Mouse (Mus musculus) naive thymus-derived CD4-positive, alpha-beta T cell, adult 2 months (primary cell): ENCODE data around the gene Foxp1.

Source experiments
- DNase-seq: peaks from one replicate; pipeline ENCODE4 v3.0.0-alpha.2; 2011; ENCODE audit warnings: low read depth

Foxp1 gene

DNA sequence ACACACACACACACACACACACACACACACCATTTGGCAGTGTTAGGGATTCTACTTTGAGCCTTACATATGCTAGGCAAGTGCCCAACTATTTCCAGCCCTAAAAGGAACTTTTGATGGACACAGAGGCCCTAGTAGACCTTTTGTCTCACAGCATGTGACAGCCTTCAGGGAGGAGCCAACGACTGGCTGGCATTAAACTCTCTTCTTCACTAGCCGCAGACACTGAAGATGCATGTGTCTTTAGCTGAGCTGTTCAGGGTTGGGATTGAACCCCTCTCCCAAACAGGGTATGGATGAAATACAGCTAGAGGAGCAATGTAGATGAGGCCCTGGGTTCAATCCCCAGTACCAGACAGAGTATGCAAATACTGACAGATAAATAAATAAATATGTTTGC is 428.7 kb downstream of the Foxp1 start:
- peak; percentile 34 for DNase-seq

DNA sequence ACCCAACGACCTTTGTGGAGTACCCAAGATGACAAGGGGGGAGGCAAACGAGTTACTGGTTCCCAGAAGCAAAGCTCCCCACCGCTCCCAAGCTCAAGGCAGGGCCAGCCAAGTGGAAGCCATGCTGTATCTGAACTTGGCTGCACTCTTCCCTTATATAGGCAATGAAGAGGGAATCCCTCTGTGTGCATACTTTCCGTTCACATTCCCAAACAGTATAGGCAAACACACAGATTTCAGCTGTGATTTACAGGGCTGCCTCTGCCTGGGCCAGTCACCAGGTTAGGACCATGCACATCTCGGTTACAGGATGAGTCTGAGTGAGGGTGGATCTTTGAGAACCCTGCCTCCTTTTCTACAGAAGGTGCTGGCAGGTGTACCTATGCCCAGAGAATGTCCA is 429.3 kb downstream of the Foxp1 start:
- DNase-seq = no peak

DNA sequence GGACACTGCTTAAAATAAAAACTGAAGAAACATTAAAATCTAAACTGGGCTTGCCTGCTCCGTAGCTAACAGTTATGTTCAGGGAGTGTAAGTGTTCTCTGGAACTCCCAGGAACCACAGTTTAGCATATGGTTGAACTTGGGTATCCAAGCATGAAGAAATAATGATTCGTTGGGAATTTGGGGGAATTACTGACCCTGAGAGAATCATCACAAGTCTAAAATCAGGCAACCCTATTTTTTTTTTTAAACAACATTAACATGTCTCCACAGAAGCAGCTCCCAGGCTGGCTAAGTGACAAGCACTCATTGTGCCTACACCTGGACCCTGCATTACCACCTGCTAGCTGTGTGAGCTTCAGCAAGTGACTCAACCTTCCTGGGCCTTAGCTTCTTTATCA is 430.7 kb downstream of the Foxp1 start:
- DNase-seq = no peak

DNA sequence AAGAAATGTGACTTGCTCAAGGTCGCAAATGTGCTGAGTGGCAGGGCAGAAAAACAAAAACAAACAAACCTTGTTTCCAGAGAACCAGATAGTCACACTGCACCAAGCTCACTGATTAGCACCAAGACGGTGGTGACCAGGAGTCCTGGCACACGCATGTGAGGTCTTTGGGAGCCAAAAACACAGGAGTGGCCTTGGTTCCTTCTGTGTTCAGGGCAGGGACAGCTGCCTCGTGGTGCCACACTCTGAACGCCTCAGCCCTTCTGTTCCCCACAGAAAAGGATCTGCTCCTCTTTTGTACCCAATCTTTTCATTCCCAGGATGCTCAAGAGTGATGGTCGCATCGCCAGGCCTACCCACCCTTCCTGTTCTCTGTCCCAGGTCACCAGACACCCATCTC is 434.9 kb downstream of the Foxp1 start:
- DNase-seq = no peak

DNA sequence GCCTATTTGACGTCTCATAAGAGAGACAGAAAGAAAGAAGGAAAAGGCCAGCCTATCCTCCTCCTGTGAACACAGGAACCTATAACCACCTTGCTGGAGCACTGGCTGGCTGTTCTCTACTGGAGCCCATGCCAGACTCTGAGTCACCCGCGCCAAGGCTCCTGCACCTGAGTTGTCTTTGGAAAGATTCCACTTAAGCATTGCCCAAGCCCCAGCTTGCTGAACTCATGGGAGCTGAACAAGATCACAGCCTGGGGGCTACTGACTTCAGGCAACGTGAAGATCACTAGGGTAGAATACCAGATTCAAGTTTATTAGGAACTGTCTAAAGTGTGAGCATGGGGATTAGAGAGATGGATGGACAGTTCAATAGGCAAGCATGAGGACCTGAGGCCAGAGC is 437.6 kb downstream of the Foxp1 start:
- DNase-seq = no peak

DNA sequence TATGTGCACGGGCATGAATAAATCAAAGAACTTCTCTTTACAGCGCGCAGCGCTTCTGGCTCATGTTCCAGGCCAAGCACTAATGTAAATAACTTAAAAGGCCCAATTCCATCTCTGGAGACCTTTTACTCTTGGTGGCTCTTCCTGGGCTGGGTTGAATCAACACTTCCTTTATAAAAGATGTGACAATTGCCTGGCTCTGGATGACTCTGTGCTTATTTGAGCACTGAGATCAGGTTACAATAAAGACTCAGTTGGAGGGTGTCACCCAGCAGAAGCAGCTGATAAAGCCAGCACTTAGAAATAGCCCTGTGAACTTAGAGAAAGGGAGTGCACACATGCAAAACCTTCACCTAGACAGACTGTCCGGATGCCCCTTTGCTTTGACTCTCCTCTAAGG is 441.3 kb downstream of the Foxp1 start:
- DNase-seq = no peak

DNA sequence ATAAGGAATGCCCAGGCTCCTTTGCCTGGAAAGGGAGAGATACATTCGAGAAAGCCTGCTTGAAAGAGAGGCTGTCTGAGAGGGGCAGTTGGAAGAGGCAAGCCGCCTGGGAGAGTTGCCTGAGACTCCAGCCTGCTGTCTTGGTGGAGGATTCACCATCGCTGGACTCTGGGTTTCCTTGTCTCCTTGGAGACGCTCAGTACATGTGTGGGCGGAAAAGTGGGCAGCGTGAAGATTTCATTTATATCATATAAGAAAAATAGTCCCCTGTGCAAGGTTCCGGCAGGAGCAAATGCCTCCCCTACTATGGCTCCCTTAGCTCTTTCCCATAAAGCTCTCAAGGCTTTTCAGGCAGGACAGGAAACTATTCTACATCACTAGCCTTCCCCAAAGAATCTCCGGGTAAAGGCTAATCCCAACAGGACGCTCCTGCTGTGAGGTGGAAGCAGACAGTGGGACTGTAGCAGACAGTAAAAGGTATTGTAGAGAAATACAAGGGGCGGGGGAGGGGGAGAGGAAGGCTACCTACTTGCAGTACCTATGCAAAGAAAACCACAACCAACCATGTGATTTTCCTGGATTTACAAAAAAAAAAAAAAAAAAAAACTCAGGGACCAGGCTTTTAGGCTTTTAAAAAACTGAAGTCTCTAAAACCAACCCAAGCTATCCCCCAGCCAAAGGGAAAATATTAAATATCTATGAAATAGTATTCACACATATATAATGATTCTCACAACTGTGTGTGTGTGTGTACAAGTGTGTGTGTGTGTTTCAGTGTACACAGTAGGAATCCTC is 443.3 kb downstream of the Foxp1 start:
- DNase-seq = no peak

DNA sequence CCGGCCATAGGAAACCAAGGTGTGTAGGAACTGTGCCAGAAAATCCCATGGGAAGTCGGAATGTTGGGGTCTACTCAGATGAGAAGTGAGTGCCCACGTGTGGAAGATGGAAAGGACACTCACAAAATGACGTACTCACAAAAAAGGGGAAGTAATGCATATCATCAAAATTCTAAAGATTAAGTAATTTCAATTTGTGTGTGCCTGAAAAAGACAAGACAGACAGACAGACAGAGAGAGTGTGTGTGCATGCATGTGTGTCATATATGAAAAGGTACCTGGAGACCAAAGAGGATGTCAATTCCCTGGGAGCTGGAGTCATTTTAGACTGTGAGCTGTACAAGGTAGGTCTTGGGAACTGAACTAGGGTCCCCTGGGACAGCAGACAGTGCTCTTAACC is 444.4 kb downstream of the Foxp1 start:
- no peak for DNase-seq

DNA sequence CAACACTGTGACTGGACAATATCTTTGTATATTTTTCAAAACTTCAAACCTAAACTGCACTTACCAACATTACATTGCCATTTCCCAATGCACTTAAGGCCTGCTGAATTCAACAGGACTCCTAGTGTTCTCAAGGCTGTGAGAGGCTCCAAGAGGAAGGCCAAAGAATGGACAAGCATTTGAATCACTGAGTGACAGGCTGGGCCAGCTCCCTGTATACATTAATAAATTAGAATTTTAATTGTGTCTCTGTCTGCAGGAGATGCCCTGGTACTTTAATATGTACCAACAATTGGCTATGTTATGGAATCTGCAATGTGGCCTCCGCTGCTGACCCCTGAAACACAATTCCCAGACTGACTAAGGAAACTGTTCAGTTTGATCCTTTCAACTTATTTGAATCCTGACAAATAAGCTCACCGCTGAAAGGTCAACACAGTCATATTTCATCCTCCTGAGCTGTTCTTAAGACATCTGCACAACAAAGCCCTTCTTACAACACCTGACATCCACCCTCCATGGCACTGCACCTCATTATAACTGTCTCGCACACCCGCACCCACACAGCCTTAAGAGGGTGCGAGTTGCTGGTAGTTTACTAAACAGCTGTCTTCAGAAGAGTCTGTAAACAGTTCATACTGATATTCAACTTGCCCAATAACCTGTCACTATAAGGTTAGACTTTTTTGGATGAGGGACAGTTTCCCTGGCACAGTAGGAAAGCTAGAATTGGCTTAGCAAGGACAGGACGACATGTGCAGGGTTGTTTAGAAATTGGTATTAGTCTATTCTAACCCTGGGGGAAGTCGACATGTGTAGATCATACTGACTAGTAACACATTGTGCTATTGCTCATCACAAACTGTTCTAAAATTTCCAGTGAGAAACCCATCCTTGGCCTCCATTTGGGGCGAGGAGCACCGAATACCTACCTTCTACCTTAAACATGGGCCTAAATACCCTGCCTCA is 448.9 kb downstream of the Foxp1 start:
- DNase-seq = no peak

DNA sequence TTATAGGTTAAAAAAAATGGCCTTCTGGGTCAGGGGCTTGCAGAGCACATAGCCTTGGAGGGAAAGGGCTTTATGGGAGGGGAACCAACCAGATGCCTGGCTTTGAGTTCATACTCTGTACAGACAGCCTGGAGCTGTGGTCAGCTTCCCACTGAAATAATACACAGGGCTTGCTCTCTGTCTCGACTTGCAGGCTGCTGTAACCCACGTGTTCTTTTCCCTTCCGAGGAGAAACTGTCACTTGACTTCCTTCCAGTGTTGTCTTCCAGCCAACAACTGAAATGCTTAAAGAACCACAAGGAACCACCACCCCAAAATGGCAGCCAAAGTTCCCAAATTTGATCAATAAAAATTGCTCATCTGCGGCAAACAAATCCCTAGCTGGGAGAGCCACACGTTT is 451.8 kb downstream of the Foxp1 start:
- no peak for DNase-seq

DNA sequence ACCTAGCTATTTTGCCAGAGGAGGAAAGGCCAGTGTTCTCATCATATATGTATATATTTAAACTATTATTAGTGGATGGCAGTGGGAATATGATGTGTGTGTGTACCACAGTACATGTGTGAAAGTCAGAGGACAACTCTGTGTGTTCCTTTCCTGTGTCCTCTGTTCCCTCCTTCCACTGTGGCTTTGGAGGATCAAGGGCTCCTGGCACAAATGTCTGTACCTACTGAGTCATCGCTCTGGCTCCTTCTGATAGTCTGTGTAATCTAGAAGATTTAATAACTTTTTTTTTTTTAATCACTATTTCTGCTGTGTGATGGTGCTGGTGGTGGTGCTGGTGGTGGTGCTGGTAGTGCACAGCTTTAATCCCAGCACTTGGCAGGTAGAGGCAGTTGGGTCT is 452.8 kb downstream of the Foxp1 start:
- no peak for DNase-seq

DNA sequence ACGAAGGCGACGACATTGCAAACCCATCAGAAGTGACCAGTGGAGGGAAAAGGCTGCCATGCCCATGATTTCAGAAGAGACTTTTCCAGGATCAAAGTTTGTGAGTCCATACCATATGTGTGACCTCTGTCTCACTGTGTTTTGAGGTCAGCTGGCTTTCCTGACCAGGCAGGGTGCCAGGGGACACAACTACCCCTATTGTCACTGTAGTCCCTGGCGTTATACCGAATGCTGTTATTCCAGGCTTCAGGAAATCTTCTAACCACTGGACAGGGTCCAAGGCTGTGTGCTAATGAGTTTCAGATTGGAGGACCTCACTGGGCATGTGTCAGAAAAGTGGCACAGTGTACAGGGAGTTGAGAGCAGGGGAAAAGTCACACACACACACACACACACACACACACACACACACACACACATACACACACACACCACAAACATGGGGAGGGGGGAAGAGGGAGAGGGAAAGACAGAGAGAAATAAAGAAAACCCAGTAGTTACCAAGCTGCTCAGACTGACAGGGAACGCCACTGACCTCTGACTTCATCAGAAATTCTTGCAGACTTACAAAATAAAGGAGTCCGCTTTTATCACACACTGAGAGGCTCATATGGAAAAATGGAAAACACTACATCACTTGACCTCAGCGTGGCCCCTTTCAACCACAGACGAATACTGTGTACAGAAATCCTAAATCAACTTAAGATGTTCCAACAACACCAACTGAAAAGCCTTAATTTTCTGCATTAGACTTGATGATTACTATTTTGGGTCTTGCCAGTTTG is 456.8 kb downstream of the Foxp1 start:
- DNase-seq = no peak

DNA sequence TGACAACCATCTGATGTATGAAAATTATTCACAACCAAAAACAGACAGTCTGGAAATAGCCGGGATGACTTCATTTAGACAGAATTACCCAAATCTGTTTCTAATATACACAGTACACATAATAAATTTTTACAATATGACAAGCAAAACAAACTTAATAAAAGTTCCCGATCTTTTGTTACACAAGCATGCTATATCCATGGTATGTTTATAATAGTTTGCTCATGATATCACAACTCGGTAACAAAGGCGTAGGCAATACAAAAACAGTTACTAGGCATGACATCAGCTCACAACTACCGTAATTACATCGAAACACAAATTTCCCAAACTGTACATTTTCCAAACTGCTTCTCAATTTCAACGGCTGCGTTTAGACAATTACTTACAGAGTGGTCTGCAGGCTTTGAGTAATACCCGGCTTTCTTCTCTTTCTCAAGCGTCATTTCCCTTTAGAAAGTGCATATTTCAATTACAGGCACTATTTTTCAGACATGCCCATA is 458.5 kb downstream of the Foxp1 start:
- no peak for DNase-seq

DNA sequence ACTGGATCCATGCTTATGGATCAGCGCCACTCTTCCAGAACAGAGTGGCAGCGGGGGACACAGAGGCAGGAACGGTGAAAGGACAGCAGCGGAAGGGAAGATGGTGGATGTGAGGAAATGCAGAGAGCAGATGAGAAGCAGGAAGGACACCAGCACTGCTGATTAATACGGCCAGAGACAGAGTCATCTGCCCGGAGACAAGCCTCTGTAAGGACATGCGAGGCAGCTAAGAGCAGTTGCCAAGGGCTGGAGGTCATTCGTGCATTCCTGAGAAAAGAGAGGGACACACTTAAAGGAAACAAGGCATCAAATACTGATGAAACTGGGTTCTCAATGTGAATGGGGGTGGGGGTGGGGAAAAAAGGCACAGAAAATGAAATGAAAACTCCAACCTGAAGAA is 459.6 kb downstream of the Foxp1 start:
- no peak for DNase-seq

DNA sequence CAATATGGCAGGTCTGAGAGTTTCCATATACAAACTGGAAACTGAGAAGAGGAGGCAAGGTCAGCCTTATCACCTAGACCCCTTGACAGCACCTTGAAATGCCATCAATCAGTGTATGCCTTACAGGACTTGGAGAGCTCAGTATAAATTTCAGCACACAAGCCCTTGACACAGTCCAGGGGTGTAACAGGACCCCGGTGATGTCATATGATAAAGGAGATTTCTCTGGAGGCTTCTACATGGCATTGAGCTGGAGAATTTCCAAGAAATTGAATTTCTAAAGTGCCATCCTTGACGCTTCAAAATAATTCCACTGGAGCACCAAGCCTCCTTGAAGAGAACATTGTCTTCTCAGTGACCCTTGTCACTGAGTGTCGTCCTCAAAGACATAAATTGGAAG is 463.8 kb downstream of the Foxp1 start:
- no peak for DNase-seq

DNA sequence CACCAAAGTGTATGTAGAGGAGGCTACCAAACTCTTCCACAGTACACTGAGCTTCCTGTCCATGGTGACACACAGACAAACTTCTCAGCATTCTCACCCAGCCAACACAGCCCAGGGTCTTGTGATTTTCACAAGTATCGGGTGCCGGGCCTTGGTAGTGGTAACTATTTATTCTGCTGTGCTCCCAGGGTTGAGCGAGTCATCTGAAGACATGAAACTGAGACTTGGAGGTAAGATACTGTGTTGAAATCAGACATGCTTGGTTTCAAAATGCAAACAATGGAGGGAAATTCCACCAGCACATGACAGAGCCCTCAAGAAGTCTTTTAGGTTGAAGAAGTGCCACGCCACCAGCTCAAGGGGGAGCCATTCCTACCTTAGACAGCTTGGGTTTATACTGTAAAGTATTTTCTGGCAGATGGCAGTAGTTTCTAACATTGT is 465.4 kb downstream of the Foxp1 start:
- DNase-seq = peak; percentile 73

DNA sequence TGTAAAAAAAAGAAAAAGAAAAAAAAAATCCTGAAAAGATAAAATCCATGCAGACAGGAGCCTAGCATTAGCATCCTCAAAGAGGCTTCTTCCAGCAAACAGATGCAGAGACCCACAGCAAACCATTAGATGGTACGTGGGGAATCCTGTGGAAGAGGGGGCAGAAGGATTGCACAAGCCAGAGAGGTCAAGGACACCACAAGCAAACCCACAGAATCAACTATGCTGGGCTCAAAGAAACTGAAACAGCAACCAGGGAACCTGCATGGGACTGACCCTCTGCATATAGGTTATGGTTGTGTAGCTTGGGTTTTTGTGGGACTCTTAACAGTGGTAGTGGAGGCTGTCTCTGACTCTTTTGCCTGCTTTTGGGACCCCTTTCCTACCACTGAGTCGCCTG is 466.1 kb downstream of the Foxp1 start:
- no peak for DNase-seq

DNA sequence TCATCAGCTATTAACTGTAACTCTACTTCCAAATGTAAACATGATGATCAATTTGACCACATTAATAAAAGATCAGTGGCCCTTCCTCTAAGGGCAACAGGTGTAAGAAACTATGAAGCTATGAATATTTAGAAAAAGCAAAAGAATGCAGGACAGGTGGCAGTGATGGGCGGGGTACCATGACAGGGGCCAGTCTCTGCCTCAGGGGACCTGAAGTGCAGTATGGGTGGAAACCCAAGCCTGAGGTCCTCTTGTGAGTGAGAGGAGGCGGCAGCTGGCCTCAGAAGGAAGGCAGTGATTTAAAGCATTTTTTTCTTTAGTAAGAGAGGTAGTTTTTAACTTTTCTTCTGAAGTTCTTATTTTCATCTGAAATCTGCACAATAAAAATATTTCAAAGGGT is 468.5 kb downstream of the Foxp1 start:
- no peak for DNase-seq

DNA sequence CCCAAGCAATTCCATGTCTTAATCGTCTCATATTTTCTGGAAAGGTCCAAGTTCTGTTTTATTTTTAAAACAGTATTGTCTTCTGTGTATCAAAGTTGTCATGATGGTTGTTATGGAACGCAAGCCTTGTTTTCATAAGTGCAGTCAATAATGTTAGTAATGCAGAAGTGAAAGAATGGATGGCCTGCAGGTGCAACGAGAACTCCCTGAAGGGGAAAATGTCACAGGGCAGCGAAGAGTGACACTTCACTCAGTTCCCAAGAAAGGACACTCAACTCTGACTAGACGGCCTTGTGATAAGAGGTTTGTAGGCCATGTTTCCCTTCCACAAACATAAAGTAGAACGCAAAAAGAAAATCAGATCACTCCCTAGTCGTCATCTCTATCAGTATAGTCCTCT is 469.4 kb downstream of the Foxp1 start:
- DNase-seq = no peak

DNA sequence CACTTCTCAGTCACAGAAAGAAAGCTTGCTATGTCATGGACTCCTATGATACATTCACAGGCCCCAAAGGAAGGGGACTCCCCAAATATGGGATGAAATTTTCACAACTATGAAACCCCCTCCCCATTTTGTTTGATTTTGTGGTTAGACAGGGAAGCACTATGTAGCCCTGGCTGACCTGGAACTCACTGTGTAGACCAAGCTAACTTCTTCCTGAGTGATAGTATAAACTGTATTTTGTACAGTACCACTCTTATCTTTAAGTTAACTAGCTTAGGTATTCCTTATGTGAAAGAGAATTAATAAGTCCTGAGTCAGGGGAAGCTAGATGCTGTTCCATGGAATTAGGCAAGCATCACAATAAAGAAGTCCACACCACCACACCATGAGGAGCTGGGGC is 470.8 kb downstream of the Foxp1 start:
- DNase-seq = no peak

DNA sequence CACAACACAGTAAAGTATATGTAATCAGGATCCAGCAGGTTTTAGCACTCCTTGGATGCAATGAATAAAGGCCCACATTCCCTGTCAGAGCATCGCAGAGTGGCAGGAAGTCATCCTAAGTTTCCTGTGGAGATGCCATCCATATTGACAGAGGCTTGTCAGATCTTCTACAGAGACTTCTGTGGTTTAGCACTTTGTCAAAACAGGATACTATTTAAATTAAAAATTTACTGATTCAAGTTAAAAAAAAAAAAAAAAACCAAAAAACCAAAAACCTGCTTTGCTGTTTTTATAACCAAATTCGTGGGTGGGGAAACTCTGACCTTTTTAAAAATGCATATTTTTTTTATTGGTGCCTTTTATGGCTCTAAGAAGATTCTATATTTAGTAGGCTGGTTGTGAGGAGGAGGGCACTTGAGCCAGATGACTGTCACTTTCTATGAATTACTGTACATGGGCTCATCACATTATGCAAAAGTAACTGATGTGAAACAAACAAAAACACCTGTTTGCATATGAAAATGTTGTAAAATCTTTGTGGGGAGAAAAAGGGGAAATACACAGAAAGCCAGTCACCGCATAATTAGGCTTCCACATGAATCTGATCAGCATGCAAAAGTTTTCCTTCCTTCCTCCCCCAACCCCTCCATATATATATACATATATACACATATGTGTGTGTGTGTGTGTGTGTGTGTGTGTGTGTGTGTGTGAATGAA is 472.1 kb downstream of the Foxp1 start:
- DNase-seq = peak; percentile 38

DNA sequence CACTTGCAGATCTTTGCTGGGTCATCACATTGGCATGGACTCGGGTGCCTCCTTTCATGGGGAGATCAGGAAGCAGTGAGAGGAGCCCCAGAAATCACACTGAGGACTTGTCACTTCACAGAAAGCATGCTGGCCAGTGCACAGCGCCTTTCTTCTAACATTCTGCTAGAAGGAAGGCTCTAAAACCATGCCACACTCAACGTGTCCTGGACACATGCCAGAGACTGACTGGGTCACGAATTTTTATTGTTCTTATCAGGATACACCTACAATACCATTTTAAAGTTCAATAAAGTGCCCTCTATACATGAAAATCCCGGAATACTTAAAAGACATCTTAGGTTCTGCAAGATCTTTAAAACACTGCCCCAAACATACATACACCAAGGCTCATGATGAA is 475.2 kb downstream of the Foxp1 start:
- no peak for DNase-seq
